Mouse (Mus musculus): ENCODE measurements around the gene Vps26c.

GRCm38 (mm10) chr16:94531268-94531667 is 4.6 kb upstream of the Vps26c start:
- TF ChIP-seq POLR2A (IDR thresholded peaks at IDR 0.05; ENCODE audit: borderline replicate concordance, insufficient read depth, low read length) (no peak), CTCF (IDR thresholded peaks at IDR 0.05; ENCODE audit: borderline replicate concordance, insufficient read depth, low read depth, low read length) (no peak)

Data from cerebellum, adult 2 months (tissue).